Mouse (Mus musculus) bone marrow, adult 2 months (tissue): ENCODE results near the gene Ttll12.

Experiments
- CTCF ChIP-seq: fragments of 200-500 bp; IDR thresholded peaks from 2 replicates; pipeline ENCODE4 v1.5.1; 2011; ENCODE audit warnings: low read length, control low read depth; ENCODE audit not compliant: control insufficient read depth, insufficient read depth
- POLR2A ChIP-seq: fragments of 200-500 bp; IDR thresholded peaks from 2 replicates; pipeline ENCODE4 v1.6.1; 2011; ENCODE audit warnings: low read depth, mild to moderate bottlenecking, control low read depth, low read length, borderline replicate concordance; ENCODE audit not compliant: control insufficient read depth

DNA sequence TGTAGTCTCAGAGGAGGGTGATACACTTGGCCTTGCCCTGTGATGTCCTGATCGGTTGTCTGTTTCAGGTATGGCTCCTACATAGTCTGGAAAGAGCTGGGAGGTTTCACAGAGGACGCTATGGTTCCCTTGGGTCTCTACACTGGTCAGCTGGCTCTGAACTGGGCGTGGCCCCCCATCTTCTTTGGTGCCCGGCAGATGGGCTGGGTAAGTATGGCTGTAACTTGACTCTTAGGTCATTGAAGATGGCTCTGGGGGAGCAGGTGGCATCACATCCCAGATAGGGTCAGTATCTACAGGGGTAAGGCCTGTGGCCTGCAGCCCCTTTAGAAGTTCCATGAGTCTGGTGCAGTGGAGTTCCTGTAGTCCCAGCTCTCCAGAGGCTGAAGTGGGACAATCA is 22.8 kb downstream of the Ttll12 start:
- TF ChIP-seq CTCF (no peak), POLR2A (no peak)
